Mouse (Mus musculus): Measurements from ENCODE around the gene Clstn2.

Clstn2 gene

GRCm38 (mm10) chr9:97679878-97680277 lies 353.1 kb downstream of the Clstn2 start:
- in situ Hi-C loops (cut with MseI, MboI), result no loop called here

- in situ Hi-C loops (cut with MseI, MboI), result no loop called here
Observed at GRCm38 (mm10) chr9:97679106-97679505, 353.9 kb downstream of the Clstn2 start.

DNA sequence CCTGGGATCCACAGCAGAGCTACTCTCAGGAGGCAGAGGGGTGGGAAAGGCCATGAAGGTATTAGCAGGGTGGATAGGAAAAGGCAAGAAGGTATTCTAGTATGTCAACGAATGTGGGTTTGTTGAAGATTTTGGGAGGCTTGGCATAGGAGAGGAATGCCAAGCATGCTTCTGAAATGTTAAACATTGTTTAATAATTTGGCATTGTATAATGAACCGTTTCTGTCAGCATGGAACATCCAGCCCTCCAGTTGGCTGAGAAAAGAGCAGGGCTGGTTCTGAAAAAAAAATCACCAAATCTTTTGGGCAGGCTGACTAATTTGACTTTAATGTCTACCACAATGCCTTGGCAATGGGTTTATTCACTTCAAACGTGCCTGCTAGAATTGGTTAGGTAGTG lies 355.9 kb downstream of the Clstn2 start:
- in situ Hi-C loops (cut with MseI, MboI), result no loop called here

DNA sequence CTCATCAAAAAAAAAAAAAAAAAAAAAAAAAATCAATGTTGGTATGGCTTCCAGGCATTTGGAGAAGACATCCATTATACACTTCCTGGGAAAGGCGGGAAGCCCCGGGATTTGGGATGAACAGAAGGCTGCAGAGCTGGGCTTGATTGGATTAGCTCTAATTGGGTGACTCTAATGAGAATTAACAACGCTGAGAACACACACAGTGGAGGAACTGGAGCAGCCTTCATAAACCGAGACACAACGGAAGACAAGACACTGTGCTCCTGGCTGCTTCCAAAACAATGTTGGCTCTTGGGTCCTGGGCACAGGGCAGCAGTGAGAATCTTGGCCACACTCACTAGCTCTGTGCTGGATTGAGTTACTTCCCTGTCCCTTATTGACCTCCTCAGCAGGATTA lies 360.3 kb downstream of the Clstn2 start:
- in situ Hi-C loops (cut with MseI, MboI), result no loop called here

DNA sequence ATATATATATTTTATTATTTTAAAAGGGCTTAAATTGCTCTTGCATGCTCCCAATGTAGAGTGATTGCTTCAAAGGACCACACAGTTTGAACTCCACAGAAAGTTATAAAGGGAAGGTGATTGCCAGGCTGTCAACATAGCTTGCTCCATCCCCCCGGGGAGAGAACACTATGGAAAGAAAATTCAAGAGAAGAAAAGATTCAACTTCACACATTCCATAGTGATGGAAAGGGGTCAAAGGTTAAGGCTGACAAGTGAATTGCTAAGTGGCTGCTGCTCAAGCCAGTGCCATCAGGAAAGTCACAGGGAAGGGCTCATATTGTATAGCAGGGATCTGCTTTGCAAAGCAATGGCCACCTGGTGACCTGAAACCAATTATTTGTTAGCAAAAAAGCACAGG lies 360.8 kb downstream of the Clstn2 start:
- in situ Hi-C loops (cut with MseI, MboI), result no loop called here

DNA sequence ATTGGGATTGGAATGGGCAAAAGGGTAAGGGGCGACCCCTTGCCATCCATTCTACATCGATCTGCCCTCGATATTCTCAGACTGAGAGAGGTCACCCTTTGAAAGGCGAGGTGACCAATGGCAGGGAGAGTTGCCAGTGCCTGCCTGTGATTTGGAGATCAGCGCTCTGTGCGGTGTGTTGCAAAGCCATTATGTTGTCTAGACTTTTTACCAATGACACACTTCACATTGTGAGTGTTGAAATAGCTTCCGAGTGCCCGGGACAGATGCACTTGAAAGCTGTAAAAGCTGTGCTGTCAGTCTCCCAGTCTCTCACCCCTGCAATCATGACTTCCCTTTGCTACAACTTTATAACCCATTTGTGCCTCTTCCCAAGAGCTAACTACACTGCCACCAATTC lies 362.3 kb downstream of the Clstn2 start:
- in situ Hi-C loops (cut with MseI, MboI), result no loop called here

DNA sequence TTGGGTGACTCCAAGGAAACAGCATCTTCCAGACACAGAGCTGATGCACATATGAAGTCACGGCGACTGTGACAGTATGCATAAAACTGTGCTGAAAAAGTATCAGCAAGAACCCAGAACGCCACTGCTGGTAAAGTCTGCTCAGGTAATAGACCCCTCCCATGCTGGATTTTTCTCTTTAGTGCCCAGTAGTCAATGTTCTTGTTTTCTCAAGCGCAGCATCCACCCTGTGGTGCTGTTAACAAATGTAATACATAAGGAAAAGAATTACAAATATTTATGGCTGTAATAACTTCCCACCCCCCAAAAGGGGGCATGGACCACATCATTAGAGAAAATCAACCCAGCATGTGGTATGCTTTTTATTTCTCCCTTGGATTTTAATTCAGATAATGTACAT lies 372.0 kb downstream of the Clstn2 start:
- in situ Hi-C loops (cut with MseI, MboI), result no loop called here

DNA sequence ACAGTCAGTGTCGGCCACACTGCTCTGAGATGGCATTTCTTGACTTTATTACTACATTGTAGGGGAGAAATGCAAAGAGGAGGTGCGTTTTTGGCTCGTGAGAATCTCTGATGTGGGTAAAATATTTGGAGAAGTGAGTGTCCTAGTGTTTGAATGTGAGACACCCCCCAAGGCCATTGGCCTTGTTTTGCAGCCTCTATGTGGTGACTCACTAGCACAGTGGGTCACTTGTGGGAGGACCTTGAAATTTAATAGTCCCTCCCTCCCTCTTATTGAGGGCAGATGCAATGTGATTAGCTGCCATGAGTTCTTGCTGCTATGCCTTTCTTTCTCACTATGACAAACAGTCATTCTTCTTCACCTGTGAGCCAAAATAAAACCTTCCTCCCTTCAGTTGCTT lies 374.2 kb downstream of the Clstn2 start:
- in situ Hi-C loops (cut with MseI, MboI), result no loop called here

- in situ Hi-C loops (cut with MseI, MboI), result no loop called here
Observed at GRCm38 (mm10) chr9:97648409-97648808, 384.6 kb downstream of the Clstn2 start.

DNA sequence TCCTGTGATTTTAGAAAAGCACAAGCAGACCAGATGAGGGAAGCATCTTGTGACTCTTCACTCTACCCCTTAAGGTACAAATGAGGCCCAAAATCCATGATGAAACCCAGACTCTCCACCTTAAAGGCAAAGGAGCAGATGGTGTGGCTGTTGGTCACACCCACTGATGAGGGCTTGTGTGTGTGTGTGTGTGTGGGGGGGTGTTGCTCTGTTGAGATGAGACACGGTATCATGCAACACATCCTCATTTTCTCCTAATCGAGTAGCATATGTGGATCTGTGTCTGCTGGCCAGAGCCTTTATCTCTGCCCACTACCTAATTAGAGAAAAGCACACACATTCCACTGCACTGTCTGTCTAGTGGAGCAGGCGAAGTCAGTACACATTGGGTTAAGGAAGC lies 387.2 kb downstream of the Clstn2 start:
- in situ Hi-C loops (cut with MseI, MboI), result no loop called here

- in situ Hi-C loops (cut with MseI, MboI), result no loop called here
Observed at GRCm38 (mm10) chr9:97642396-97642795, 390.6 kb downstream of the Clstn2 start.

DNA sequence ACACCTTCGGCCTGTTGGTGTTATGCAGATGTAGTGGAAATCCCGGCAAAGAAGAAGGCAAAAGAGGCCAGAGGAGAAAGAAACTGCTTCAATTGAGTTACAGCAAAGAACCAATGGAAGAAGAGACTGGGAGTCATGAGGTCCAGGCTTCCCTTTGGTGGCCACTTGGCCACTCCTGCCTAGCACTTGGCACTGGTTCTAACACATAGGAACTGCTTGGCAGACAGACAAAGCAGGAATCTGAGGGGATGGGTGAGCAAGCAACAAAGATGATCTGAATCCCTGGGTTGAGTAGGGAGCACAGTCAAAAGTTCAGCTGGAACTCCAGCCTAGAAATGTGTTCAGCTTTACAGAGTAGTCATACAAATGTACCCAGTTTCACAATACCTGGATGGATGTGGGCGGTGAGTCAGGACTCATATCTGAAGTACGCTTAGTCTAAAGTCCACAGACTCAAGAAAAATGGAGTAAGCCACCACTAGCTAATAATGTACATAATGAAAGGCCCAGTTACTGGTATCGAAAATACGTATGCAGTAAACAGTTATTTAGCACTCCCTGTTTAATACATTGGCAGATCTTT lies 392.9 kb downstream of the Clstn2 start:
- in situ Hi-C loops (cut with MseI, MboI), result no loop called here

DNA sequence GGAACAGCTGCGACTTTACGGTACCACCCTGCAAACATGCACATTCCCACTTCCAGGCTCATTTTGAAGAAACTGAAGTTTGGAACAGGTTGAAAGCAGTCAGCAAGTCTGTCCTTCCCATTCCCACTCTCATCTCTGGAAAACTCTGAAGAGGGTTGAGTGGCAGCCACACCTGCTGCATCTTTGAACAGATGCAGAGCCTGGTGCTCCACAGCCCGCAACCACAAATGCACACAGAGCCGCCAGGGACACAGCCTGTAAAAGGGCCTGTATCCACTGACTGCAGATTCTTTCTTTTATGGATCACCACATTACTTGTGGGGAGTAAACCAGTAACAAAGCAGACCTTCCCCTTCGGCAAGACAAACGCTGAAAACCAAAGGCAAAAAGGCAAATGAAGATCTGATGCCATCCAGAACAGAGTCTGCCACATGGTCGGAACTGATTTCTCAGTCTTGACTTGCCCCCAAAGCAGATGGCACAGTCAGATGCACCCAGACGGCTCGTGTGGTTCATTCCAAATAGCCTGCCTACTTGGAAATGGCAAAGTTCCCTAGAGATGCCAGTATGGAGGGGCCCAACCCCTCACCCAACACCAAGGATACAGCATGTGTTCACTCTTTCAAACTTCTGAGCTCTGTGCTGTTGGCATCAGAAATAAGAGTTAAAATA lies 394.2 kb downstream of the Clstn2 start:
- in situ Hi-C loops (cut with MseI, MboI), result no loop called here

- in situ Hi-C loops (cut with MseI, MboI), result no loop called here
Observed at GRCm38 (mm10) chr9:97635351-97635750, 397.6 kb downstream of the Clstn2 start.

DNA sequence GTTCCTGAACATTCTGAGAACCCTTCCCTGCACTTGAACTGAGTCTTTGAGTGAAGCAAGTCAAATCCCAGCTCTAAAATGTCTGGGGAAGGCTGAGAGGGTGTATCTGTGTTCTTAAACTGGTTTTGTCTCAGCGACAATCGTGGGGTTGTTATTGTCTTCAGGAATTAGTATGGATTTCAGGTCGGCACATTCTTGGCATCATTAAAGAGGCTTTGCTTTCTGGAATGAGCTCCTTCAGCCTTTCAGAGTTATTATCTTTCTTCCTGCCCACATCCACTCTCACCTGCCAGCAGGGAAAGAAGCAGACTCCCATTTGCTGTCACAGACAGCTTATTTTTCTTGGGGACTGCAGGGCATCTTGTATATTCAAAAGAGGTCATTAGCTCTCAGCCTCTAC lies 398.1 kb downstream of the Clstn2 start:
- in situ Hi-C loops (cut with MseI, MboI), result no loop called here

DNA sequence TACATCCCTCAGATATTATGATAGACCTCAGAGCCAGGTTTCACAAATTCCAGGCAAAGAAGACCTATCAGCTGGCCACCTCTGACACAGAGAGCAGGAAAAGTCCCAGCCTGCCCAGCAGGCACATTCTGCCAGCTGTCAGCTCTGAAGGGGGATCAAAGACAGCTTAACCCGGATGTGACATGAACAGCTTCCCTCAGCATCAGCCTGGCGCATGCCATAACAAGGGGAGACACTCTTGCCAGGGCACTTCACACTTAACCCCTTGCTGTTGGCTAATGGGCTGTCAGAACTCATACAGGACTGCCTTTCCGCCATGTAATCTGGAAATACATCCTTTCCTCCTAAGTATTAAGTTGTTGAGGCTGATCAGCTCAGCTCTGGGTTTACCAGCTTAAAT lies 403.8 kb downstream of the Clstn2 start:
- in situ Hi-C loops (cut with MseI, MboI), result no loop called here

GRCm38 (mm10) chr9:97628361-97628908 lies 404.5 kb downstream of the Clstn2 start:
- in situ Hi-C loops (cut with MseI, MboI), result no loop called here

DNA sequence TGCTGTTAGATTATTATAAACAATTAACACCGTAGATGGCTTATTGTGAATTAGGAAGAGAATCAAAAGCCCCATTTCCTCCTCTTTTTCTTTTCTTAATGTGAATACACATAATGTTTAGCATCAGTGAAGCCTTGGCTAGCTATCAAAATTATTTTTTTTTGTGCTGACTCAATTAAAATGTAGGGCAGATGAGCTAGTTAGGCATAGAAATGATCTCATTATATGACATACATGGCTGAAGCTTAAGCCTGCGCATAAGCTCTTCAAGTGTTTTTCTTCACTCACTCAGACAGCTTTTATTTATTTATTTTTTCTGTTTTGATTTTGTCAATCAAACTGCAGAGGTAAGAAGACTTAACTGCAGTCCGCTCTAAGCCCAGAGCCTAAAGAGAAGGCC lies 405.1 kb downstream of the Clstn2 start:
- in situ Hi-C loops (cut with MseI, MboI), result no loop called here

GRCm38 (mm10) chr9:97610566-97610965 lies 422.4 kb downstream of the Clstn2 start:
- in situ Hi-C loops (cut with MseI, MboI), result no loop called here

GRCm38 (mm10) chr9:97603729-97604128 lies 429.3 kb downstream of the Clstn2 start:
- in situ Hi-C loops (cut with MseI, MboI), result no loop called here

DNA sequence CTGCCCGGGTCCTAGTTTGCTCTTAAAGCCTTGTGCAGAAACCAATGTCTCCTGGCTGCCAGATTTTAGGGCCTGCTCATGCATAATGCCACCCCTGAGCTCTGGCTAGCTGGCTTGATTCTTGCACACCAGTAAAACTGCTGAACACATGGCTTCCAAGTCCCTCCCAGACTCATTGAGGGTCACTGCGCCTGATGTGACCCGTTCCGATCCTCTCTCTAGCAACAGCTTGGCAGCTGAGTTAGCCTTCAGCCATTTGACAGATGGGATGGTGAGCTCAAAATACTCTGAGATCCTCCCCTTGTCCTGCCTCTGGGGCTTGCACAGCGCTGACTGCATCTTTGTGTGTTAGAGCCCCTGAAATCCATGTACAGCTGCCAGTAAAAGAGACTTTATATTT lies 430.5 kb downstream of the Clstn2 start:
- in situ Hi-C loops (cut with MseI, MboI), result no loop called here

DNA sequence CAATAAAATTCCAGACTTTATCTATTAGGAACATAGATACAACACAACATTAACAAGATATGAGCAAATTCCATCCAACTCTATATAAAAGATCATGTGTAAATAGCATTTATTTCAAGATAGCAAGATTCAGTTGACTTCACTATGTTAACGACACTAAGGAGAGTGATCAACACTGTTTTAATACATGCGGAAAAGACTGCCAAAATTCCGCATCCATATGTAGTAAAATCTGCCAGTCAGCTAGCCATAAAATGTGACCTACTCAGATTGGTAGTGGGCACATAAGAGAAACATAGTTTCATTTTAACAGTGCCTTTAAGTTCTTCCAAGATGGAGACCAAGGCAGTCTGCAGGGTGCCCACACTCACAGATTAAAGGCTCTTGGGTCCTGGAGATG lies 434.0 kb downstream of the Clstn2 start:
- in situ Hi-C loops (cut with MseI, MboI), result no loop called here

DNA sequence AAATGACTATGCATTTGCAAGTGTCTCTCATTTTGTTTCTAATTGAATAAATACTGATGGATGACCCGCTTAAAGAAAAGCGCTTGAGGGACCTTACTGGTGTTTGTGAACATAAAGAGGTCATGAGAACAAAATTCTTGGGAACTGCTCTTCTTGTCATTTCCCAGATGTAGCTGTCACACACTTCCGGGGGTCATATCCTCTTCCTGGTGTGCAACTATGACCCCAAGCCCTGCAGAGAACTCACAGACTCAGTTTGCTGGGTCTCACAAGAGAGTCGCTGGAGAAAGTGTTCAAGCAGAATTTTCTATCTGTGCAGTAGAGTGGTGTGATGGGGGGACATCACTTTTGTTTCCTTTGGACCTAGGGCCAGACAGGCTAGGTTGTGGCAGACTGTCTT lies 442.3 kb downstream of the Clstn2 start:
- in situ Hi-C loops (cut with MseI, MboI), result no loop called here

GRCm38 (mm10) chr9:97570881-97571280 lies 462.1 kb downstream of the Clstn2 start:
- in situ Hi-C loops (cut with MseI, MboI), result no loop called here
